Mouse (Mus musculus) forebrain, embryonic 10.5 days (tissue): Measurements from ENCODE around the gene Lrrc1. TPM values are rescaled to one million over a fixed set of nuclear protein-coding genes. Genes with fewer than 3 reads are reported as not detected.
A peak's percentile ranks its signal among the peaks of the same experiment; 100 is the strongest.
"Not testable (repeated sequence)": the region's sequence is repeated elsewhere in the genome, so short reads cannot be mapped to it uniquely, and the experiment has no call there.

ENCODE experiments used
- DNase-seq: peaks from one replicate; pipeline ENCODE4 v3.0.0-alpha.2; 2017; ENCODE audit warnings: low spot score; ENCODE audit errors: extremely low spot score
- H3K27ac ChIP-seq: fragments of 300-500 bp; sonication (generic); 2 replicates; pipeline ENCODE4 v1.5.1; 2016; ENCODE audit warnings: mild to moderate bottlenecking
- H3K27me3 ChIP-seq: fragments of 300-500 bp; sonication (generic); 2 replicates; pipeline ENCODE4 v1.6.1; 2016; ENCODE audit warnings: mild to moderate bottlenecking; ENCODE audit not compliant: poor library complexity, severe bottlenecking
- H3K36me3 ChIP-seq: fragments of 300-500 bp; sonication (generic); replicated peaks from 2 replicates; pipeline ENCODE4 v1.6.1; 2016; ENCODE audit warnings: mild to moderate bottlenecking, moderate library complexity
- H3K4me1 ChIP-seq: fragments of 300-500 bp; sonication (generic); 2 replicates; pipeline ENCODE4 v1.6.1; 2016
- H3K4me3 ChIP-seq: fragments of 300-500 bp; sonication (generic); 2 replicates; pipeline ENCODE4 v1.5.1; 2016; ENCODE audit warnings: mild to moderate bottlenecking, moderate library complexity
- H3K9me3 ChIP-seq: fragments of 300-500 bp; sonication (generic); 2 replicates; pipeline ENCODE4 v1.6.1; 2016; ENCODE audit warnings: mild to moderate bottlenecking, moderate library complexity
- WGBS: fragments of 180-500 bp; shearing (Covaris S2); methylation state at CpG from one replicate; pipeline ENCODE4 v1.1.7; 2016; 5-methylcytosine and 5-hydroxymethylcytosine counted together
- polyA plus RNA-seq: library from polyadenylated mRNA; unstranded; fragments of >200 nt; fragmentation: Nextera tagmentation; extraction: Ambion mirVana; gene quantifications from 2 replicates; pipeline ENCODE4 v1.2.1, GENCODE M21; 2016

Lrrc1 gene
- 14.4 and 15.9 TPM in 2 replicates for polyA plus RNA-seq

DNA sequence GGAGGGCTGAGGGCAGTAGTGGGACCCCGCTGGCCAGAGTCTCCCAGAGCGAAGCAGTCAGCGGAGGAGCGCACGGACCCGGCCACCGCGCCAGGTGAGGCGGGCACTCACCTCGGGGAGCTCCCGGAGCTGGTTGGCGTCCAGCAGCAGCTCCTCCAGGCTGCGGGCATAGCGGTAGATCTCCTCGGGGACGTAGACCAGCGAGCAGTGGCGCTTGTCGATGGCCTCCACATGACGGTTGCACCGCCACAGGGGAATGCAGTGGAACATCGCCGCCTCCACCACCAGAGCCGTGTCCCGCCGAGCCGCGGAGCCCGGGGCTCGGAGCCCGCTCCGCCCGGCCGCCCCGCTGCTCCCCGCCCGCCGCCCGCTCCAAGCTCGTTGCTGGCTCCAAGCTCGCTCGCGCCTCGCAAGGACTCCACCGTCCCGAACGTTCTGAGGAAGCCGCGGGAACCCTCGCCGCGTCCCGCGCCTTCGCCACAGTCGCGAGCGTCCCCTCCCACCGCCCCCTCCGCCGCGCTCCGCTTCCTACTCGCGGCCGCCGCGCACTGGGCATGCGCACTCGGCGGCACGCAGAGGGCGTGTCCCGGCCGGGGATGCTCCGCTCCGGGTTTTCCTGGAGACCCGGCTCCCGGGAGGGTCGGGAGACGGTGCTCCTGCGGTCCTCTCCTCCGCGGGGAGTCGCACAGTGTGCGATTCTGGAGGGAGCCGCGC, at the start of gene Lrrc1:
Gene Lrrc1 (minus strand): TSS at position 517 of the 714 bp plus-strand sequence.
- Histone ChIP-seq H3K4me3 (peak within 1 kb of the TSS; percentile 86), H3K27me3 (0 out of 2 replicates have a peak, but pooled peaks cover 3% of the 10 kb centered on the region), H3K27ac (peak within 1 kb of the TSS; percentile 94)

DNA sequence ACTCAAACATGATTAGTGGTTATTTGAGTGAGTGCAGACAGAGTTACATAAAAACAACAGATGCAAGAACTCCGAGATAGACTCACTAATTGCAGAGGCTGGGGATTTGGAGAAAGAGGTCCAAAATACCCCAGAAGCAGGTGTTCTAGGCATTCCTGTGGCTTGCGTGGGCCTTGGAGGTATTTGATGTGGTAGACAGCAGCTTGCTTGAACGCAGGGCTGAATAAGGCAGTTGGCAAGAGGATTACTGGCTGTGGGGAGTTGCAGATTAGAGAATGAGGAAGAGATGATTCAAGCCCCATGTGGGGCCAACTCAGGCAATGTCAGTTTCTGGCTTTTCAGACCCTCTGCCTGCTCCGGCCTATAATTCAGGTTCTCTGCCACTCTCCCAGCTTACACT, 47.8 kb upstream of the Lrrc1 start:
- no peak overlapping the region for H3K27ac ChIP-seq
- H3K4me3 ChIP-seq, result no peak overlapping the region
- H3K4me1 ChIP-seq, result peaks cover 53% of the 10 kb centered on the region
- 55% methylated on average over 4 of the region's 4 CpGs for WGBS
- H3K27me3 ChIP-seq, result no peaks in the 10 kb centered on the region
- DNase-seq, result no peak
- H3K9me3 ChIP-seq, result no peaks in the 10 kb centered on the region
- H3K36me3 ChIP-seq, result no peaks in the 10 kb centered on the region

More for the DNA sequence above, at the start of gene Lrrc1:
- peak; percentile 88 for DNase-seq
- Histone ChIP-seq H3K4me1 (peaks cover 68% of the 10 kb centered on the region), H3K9me3 (no peaks in the 10 kb centered on the region), H3K36me3 (peaks cover 6% of the 10 kb centered on the region; the same call in 1 of the 2 replicates)
- WGBS, result under 1% methylated on average over 82 of the region's 88 CpGs

- no peaks in the 10 kb centered on the region for H3K27me3 ChIP-seq
- H3K36me3 ChIP-seq, result no peaks in the 10 kb centered on the region
- H3K27ac ChIP-seq, result 0 out of 2 replicates have a peak overlapping the region, but pooled peaks have one; percentile 54
- H3K9me3 ChIP-seq, result no peaks in the 10 kb centered on the region
- no peak for DNase-seq
- H3K4me1 ChIP-seq, result peaks cover 44% of the 10 kb centered on the region
- no peak overlapping the region for H3K4me3 ChIP-seq
- WGBS, result 23% methylated on average over 2 of the region's 2 CpGs
These were observed 44.8 kb upstream of the Lrrc1 start for GRCm38 (mm10) chr9:77589496-77589895.

DNA sequence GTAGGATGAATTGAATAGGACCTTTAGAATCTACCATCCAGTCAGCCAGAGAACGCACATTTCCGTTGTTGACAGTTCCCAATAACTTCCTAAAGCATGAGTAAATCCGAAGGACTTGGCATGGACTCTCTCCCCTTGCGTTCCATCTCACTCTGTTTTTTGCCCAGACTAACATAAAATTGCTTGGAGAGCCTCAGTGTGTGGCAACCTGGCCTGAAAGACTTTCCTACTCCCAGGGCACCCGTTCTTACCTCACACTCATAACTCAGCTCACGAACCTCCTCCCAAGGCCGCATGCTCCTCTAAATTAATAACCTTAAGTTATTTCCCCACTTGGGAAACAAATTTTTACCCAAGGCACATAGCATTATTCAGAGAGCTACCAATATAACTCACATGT, 42.9 kb upstream of the Lrrc1 start:
- no peaks in the 10 kb centered on the region for H3K27me3 ChIP-seq
- no peaks in the 10 kb centered on the region for H3K9me3 ChIP-seq
- peaks cover 48% of the 10 kb centered on the region for H3K4me1 ChIP-seq
- H3K27ac ChIP-seq, result 0 out of 2 replicates have a peak overlapping the region, but pooled peaks have one; percentile 13
- H3K4me3 ChIP-seq, result no peak overlapping the region
- no peaks in the 10 kb centered on the region for H3K36me3 ChIP-seq
- WGBS, result 79% methylated on average over 7 of the region's 7 CpGs
- DNase-seq, result no peak

GRCm38 (mm10) chr9:77586806-77587591, 42.3 kb upstream of the Lrrc1 start:
- WGBS, result 58% methylated on average over 6 of the region's 6 CpGs
- Histone ChIP-seq H3K27me3 (no peaks in the 10 kb centered on the region), H3K4me1 (peaks cover 44% of the 10 kb centered on the region), H3K9me3 (no peaks in the 10 kb centered on the region), H3K27ac (peak overlapping the region; percentile 13; the same call in 1 of the 2 replicates), H3K36me3 (no peaks in the 10 kb centered on the region), H3K4me3 (no peak overlapping the region)
- no peak for DNase-seq

GRCm38 (mm10) chr9:77584746-77585145, 40.1 kb upstream of the Lrrc1 start:
- Histone ChIP-seq H3K4me3 (no peak overlapping the region), H3K27ac (no peak overlapping the region), H3K9me3 (no peaks in the 10 kb centered on the region), H3K4me1 (peaks cover 36% of the 10 kb centered on the region), H3K36me3 (no peaks in the 10 kb centered on the region), H3K27me3 (peaks cover 3% of the 10 kb centered on the region; the same call in 1 of the 2 replicates)
- DNase-seq, result no peak
- WGBS, result 93% methylated on average over 6 of the region's 6 CpGs

DNA sequence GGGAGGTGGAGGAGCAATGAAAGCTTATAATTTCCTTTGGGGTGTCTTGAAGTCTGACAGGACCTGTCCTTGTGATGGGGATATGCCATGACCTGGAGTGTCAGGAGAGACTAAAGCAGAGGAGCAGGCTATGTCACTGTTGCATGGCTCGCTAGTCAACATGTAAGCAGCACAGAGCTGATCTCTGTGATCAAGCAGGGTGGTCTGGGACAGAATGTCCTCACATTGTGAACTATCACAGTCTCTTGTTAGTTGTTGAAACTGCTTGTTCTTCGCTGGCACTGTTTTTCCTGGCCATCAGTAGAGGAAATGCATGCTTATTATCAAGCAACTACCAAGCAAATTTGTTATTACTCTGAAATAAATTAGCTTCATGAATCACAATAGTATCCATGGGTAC, 38.6 kb upstream of the Lrrc1 start:
- H3K4me3 ChIP-seq, result no peak overlapping the region
- H3K4me1 ChIP-seq, result peaks cover 30% of the 10 kb centered on the region
- 67% methylated on average over 2 of the region's 2 CpGs for WGBS
- no peak overlapping the region for H3K27ac ChIP-seq
- peaks cover 3% of the 10 kb centered on the region; the same call in 1 of the 2 replicates for H3K27me3 ChIP-seq
- H3K36me3 ChIP-seq, result no peaks in the 10 kb centered on the region
- no peak for DNase-seq
- H3K9me3 ChIP-seq, result no peaks in the 10 kb centered on the region

GRCm38 (mm10) chr9:77579827-77580226, 35.2 kb upstream of the Lrrc1 start:
- Histone ChIP-seq H3K27ac (no peak overlapping the region), H3K9me3 (no peaks in the 10 kb centered on the region), H3K27me3 (peaks cover 3% of the 10 kb centered on the region; the same call in 1 of the 2 replicates), H3K36me3 (no peaks in the 10 kb centered on the region), H3K4me3 (no peak overlapping the region), H3K4me1 (peaks cover 15% of the 10 kb centered on the region)
- no peak for DNase-seq
- WGBS, result 70% methylated on average over 3 of the region's 3 CpGs

GRCm38 (mm10) chr9:77577931-77578330, 33.3 kb upstream of the Lrrc1 start:
- no peaks in the 10 kb centered on the region for H3K9me3 ChIP-seq
- H3K4me1 ChIP-seq, result peaks cover 8% of the 10 kb centered on the region
- no peak for DNase-seq
- H3K4me3 ChIP-seq, result no peak overlapping the region
- WGBS, result 93% methylated on average over 8 of the region's 8 CpGs
- peaks cover 3% of the 10 kb centered on the region; the same call in 1 of the 2 replicates for H3K27me3 ChIP-seq
- H3K27ac ChIP-seq, result no peak overlapping the region
- H3K36me3 ChIP-seq, result no peaks in the 10 kb centered on the region

GRCm38 (mm10) chr9:77577409-77577808, 32.7 kb upstream of the Lrrc1 start:
- H3K9me3 ChIP-seq, result no peaks in the 10 kb centered on the region
- H3K4me1 ChIP-seq, result 0 out of 2 replicates have a peak, but pooled peaks cover 5% of the 10 kb centered on the region
- peaks cover 3% of the 10 kb centered on the region; the same call in 1 of the 2 replicates for H3K27me3 ChIP-seq
- H3K27ac ChIP-seq, result no peak overlapping the region
- DNase-seq, result no peak
- no peak overlapping the region for H3K4me3 ChIP-seq
- no peaks in the 10 kb centered on the region for H3K36me3 ChIP-seq

- Histone ChIP-seq H3K27ac (no peak overlapping the region), H3K36me3 (no peaks in the 10 kb centered on the region), H3K4me1 (0 out of 2 replicates have a peak, but pooled peaks cover 5% of the 10 kb centered on the region), H3K27me3 (peaks cover 3% of the 10 kb centered on the region; the same call in 1 of the 2 replicates), H3K4me3 (no peak overlapping the region), H3K9me3 (no peaks in the 10 kb centered on the region)
- DNase-seq, result no peak
These were observed 31.6 kb upstream of the Lrrc1 start for GRCm38 (mm10) chr9:77576320-77576719.

GRCm38 (mm10) chr9:77574996-77575395, 30.3 kb upstream of the Lrrc1 start:
- not testable (repeated sequence) for H3K27ac ChIP-seq, H3K27me3 ChIP-seq, DNase-seq, H3K36me3 ChIP-seq, H3K4me1 ChIP-seq, H3K9me3 ChIP-seq, H3K4me3 ChIP-seq
- WGBS, result 51% methylated on average over 4 of the region's 4 CpGs

DNA sequence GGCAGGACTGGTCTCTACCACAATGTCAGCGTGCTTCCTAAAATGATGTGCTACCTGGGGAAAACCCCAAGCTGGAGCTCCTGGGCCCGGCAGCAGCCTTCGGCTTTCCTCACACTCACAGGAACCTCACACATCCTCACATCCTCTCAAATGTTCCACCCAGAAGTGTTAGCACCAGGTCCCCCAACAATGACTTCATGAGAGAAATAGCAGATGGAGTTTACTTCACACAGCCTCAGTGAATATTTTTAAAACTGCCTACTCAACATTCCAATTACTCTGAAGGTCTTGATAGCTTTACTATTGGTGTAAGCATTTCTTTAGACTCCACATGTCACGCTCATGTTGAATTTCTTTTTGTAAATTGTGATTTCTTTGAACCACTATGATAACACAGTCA, 27.2 kb upstream of the Lrrc1 start:
- no peaks in the 10 kb centered on the region for H3K9me3 ChIP-seq
- H3K4me3 ChIP-seq, result no peak overlapping the region
- no peaks in the 10 kb centered on the region for H3K27me3 ChIP-seq
- WGBS, result 82% methylated on average over 4 of the region's 4 CpGs
- no peak overlapping the region for H3K27ac ChIP-seq
- DNase-seq, result no peak
- no peaks in the 10 kb centered on the region for H3K36me3 ChIP-seq
- peaks cover 12% of the 10 kb centered on the region for H3K4me1 ChIP-seq
